Mouse (Mus musculus) spleen, embryonic (tissue): ENCODE measurements around the gene Tent5a.

Experiments used
- CTCF ChIA-PET: fragments of 350-600 bp; sonication (Branson Sonifier 250); formaldehyde crosslinking; loops from one replicate; lab custom pipeline; 2022; lab: Charles Lee

Gene Tent5a

GRCm38 (mm10) chr9:85316122-85316521 lies 11.0 kb downstream of the Tent5a start:
- CTCF ChIA-PET = no interaction called here

GRCm38 (mm10) chr9:85312473-85312872 lies 14.7 kb downstream of the Tent5a start, which contains the start of gene Gm11114:
Gm11114 (plus strand) TSS chr9:85312773.
- CTCF ChIA-PET = no interaction called here

- CTCF ChIA-PET = no interaction called here
Measured at GRCm38 (mm10) chr9:85303378-85303777, 23.8 kb downstream of the Tent5a start.

- CTCF ChIA-PET = no interaction called here
Measured at GRCm38 (mm10) chr9:85302849-85303248, 24.3 kb downstream of the Tent5a start.

- CTCF ChIA-PET = no interaction called here
Measured at GRCm38 (mm10) chr9:85274114-85274513, 53.0 kb downstream of the Tent5a start.
